Mouse (Mus musculus) liver, embryonic 14.5 days (tissue): ENCODE data around the gene Ticam1. TPM values are rescaled to one million over a fixed set of nuclear protein-coding genes. Genes with fewer than 3 reads are reported as not detected.

ENCODE experiments used
- ATAC-seq: fragments of 200-750 bp; cut with Nextera tagmentation; 2 replicates; pipeline ENCODE4 v1.8.0; 2017; ENCODE audit warnings: moderate number of reproducible peaks, mild to moderate bottlenecking, moderate library complexity; ENCODE audit not compliant: insufficient read depth
- DNase-seq, 3 experiments: peaks; one replicate each; pipeline ENCODE4 v3.0.0-alpha.2; 2012 to 2013; ENCODE audit warnings: low read depth in 3 of 3, low spot score in 3 of 3
- H3K27ac ChIP-seq: fragments of 300-500 bp; sonication (generic); 2 replicates; pipeline ENCODE4 v1.5.1; 2014; ENCODE audit warnings: moderate library complexity, mild to moderate bottlenecking, control low read depth, inconsistent platforms
- H3K27me3 ChIP-seq: fragments of 300-500 bp; sonication (generic); 2 replicates; pipeline ENCODE4 v1.6.1; 2014; ENCODE audit warnings: mild to moderate bottlenecking, low read length, moderate library complexity; ENCODE audit not compliant: control insufficient read depth, insufficient read depth
- H3K36me3 ChIP-seq: fragments of 300-500 bp; sonication (generic); replicated peaks from 2 replicates; pipeline ENCODE4 v1.6.1; 2014; ENCODE audit warnings: low read depth; ENCODE audit not compliant: control insufficient read depth, insufficient read depth
- H3K4me1 ChIP-seq, 2 experiments: fragments of 200-500 bp in 1 of 2; fragments of 300-500 bp in 1 of 2; sonication (generic) in 1 of 2; replicated peaks; 2 replicates each; pipeline ENCODE4 v1.6.1; 2012 to 2014; ENCODE audit warnings: antibody characterized with exemption in 1 of 2, inconsistent platforms in 1 of 2, low read length in 1 of 2; ENCODE audit not compliant: control insufficient read depth in 2 of 2, insufficient read depth in 2 of 2
- H3K4me2 ChIP-seq: fragments of 300-500 bp; sonication (generic); 2 replicates; pipeline ENCODE4 v1.6.1; 2014; ENCODE audit warnings: low read depth, mild to moderate bottlenecking, control low read depth, moderate library complexity
- H3K4me3 ChIP-seq, 2 experiments: fragments of 200-500 bp in 1 of 2; fragments of 300-500 bp in 1 of 2; sonication (generic) in 1 of 2; 2 replicates each; pipeline ENCODE4 v1.5.1; 2012 to 2014; ENCODE audit warnings: low read depth in 2 of 2, low read length in 2 of 2, mild to moderate bottlenecking in 2 of 2, control low read depth in 1 of 2, inconsistent platforms in 1 of 2, moderate library complexity in 1 of 2; ENCODE audit not compliant: insufficient read depth in 1 of 2
- H3K9ac ChIP-seq: fragments of 300-500 bp; sonication (generic); replicated peaks from 2 replicates; pipeline ENCODE4 v1.6.1; 2014; ENCODE audit warnings: mild to moderate bottlenecking, control low read depth, moderate library complexity
- H3K9me3 ChIP-seq: fragments of 300-500 bp; sonication (generic); 2 replicates; pipeline ENCODE4 v1.6.1; 2016; ENCODE audit warnings: low read length, mixed read lengths; ENCODE audit not compliant: control insufficient read depth
- CTCF ChIP-seq: IDR thresholded peaks from 2 replicates; pipeline ENCODE4 v1.5.1; 2016; ENCODE audit warnings: antibody characterized with exemption, low read depth, control low read depth
- EP300 ChIP-seq: IDR thresholded peaks from 2 replicates; pipeline ENCODE4 v1.6.1; 2016; ENCODE audit warnings: antibody characterized with exemption, low read depth
- WGBS: fragments of 180-500 bp; shearing (Covaris S2); extraction: QIAGEN DNeasy Blood & Tissue Kit; methylation state at CpG from one replicate; pipeline ENCODE4 v1.1.7; 2014; ENCODE audit not compliant: insufficient replicate concordance; 5-methylcytosine and 5-hydroxymethylcytosine counted together
- polyA plus RNA-seq, 2 experiments: library from polyadenylated mRNA; depleted of rRNA in 1 of 2; stranded (reverse) in 1 of 2; unstranded in 1 of 2; fragments of >200 nt; fragmentation: Nextera tagmentation in 1 of 2; extraction: Ambion mirVana in 1 of 2; gene quantifications; 2 replicates each; pipeline versions ENCODE4 v1.2.1 to v1.2.3; 2012 to 2014

Ticam1 gene
- polyA plus RNA-seq, 2 experiments, result 3.4 to 4.9 TPM

GRCm38 (mm10) chr17:56255863-56256238 is 20.7 kb downstream of the Ticam1 start:
- peak overlapping the region; percentile 74 to 82 for H3K4me3 ChIP-seq
- WGBS, result under 1% methylated on average over 32 of the region's 32 CpGs
- peaks cover 18% of the 10 kb centered on the region for H3K36me3 ChIP-seq
- no peaks in the 10 kb centered on the region for H3K27me3 ChIP-seq
- TF ChIP-seq EP300 (no peak), CTCF (peak; percentile 99)
- H3K9me3 ChIP-seq, result no peaks in the 10 kb centered on the region
- DNase-seq (peak; percentile 98), ATAC-seq (peak; percentile 87)
- H3K4me1 ChIP-seq, result peaks cover 0 to 6% of the 10 kb centered on the region in 2 experiments; a peak in 2 of 4 replicates
- peak overlapping the region; percentile 64 for H3K9ac ChIP-seq
- H3K27ac ChIP-seq, result peak overlapping the region; percentile 96
- H3K4me2 ChIP-seq, result peak overlapping the region; percentile 99

GRCm38 (mm10) chr17:56255429-56255828 is 21.2 kb downstream of the Ticam1 start:
- H3K9ac ChIP-seq, result no peak overlapping the region
- H3K4me1 ChIP-seq, result peaks cover 0 to 6% of the 10 kb centered on the region in 2 experiments; a peak in 2 of 4 replicates
- no peak overlapping the region for H3K4me3 ChIP-seq
- H3K9me3 ChIP-seq, result no peaks in the 10 kb centered on the region
- TF ChIP-seq CTCF (no peak), EP300 (no peak)
- no peak for ATAC-seq
- 19% methylated on average over 9 of the region's 9 CpGs for WGBS
- H3K4me2 ChIP-seq, result peak overlapping the region; percentile 51
- no peaks in the 10 kb centered on the region for H3K27me3 ChIP-seq
- H3K36me3 ChIP-seq, result peaks cover 18% of the 10 kb centered on the region
- H3K27ac ChIP-seq, result no peak overlapping the region
- DNase-seq, result no peak

- no peaks in the 10 kb centered on the region for H3K9me3 ChIP-seq
- peaks cover 12% of the 10 kb centered on the region for H3K36me3 ChIP-seq
- WGBS, result 85% methylated on average over 4 of the region's 4 CpGs
- no peak overlapping the region for H3K4me3 ChIP-seq
- no peak overlapping the region for H3K9ac ChIP-seq
- H3K4me2 ChIP-seq, result no peak overlapping the region
- peaks cover 0 to 6% of the 10 kb centered on the region in 2 experiments; a peak in 2 of 4 replicates for H3K4me1 ChIP-seq
- no peak for TF ChIP-seq EP300
- no peak for TF ChIP-seq CTCF
- H3K27me3 ChIP-seq, result no peaks in the 10 kb centered on the region
- ATAC-seq, result no peak
- no peak overlapping the region for H3K27ac ChIP-seq
- no peak for DNase-seq
Observed at GRCm38 (mm10) chr17:56254695-56255094, 21.9 kb downstream of the Ticam1 start.

- Histone ChIP-seq H3K27ac (no peak overlapping the region), H3K4me1 (no peaks in the 10 kb centered on the region; a peak in 1 of 4 replicates), H3K9me3 (no peaks in the 10 kb centered on the region), H3K27me3 (no peaks in the 10 kb centered on the region), H3K9ac (no peak overlapping the region), H3K4me3 (no peak overlapping the region), H3K36me3 (no peaks in the 10 kb centered on the region), H3K4me2 (no peak overlapping the region)
- ATAC-seq (no peak), DNase-seq (no peak)
- peak; percentile 76 for TF ChIP-seq CTCF
- TF ChIP-seq EP300, result no peak
- WGBS, result 5% methylated on average over 6 of the region's 6 CpGs
Observed at GRCm38 (mm10) chr17:56251136-56251829, 25.3 kb downstream of the Ticam1 start.

GRCm38 (mm10) chr17:56245608-56246007 is 31.0 kb downstream of the Ticam1 start:
- no peaks in the 10 kb centered on the region for H3K4me1 ChIP-seq
- DNase-seq (no peak), ATAC-seq (no peak)
- no peak overlapping the region for H3K4me2 ChIP-seq
- no peaks in the 10 kb centered on the region for H3K9me3 ChIP-seq
- H3K9ac ChIP-seq, result no peak overlapping the region
- no peak for TF ChIP-seq EP300
- 57% methylated on average over 7 of the region's 7 CpGs for WGBS
- H3K27ac ChIP-seq, result no peak overlapping the region
- H3K36me3 ChIP-seq, result no peaks in the 10 kb centered on the region
- H3K27me3 ChIP-seq, result 0 out of 2 replicates have a peak, but pooled peaks cover 2% of the 10 kb centered on the region
- H3K4me3 ChIP-seq, result no peak overlapping the region
